Mouse (Mus musculus) liver, adult 2 months (tissue): ENCODE data around the gene Itgbl1.

Experiments
- CTCF ChIP-seq: fragments of 200-500 bp; IDR thresholded peaks from 2 replicates; pipeline ENCODE4 v1.5.1; 2011; ENCODE audit warnings: low read depth, low read length, control low read depth
- POLR2A ChIP-seq: fragments of 200-500 bp; IDR thresholded peaks from 2 replicates; pipeline ENCODE4 v1.6.1; 2011; ENCODE audit warnings: low read length, control low read depth; ENCODE audit not compliant: insufficient read depth; ENCODE audit errors: extremely low read depth

GRCm38 (mm10) chr14:123801744-123802143, 142.0 kb downstream of the Itgbl1 start:
- TF ChIP-seq CTCF (no peak), POLR2A (no peak)
